Mouse (Mus musculus) cerebellum, postnatal 4 days (tissue): Measurements from ENCODE around the gene Mmd.
"Not testable (repeated sequence)": the region's sequence is repeated elsewhere in the genome, so short reads cannot be mapped to it uniquely, and the experiment has no call there.

ENCODE experiments used
- DNase-seq, 2 experiments: peaks; one replicate each; pipeline ENCODE4 v3.0.0; 2022; ENCODE audit warnings: low spot score in 2 of 2, mixed read lengths in 1 of 2

Gene Mmd

GRCm38 (mm10) chr11:90249701-90250141, 465 bp downstream of the Mmd start:
- DNase-seq: no peak

GRCm38 (mm10) chr11:90250189-90250588, 933 bp downstream of the Mmd start:
- no peak for DNase-seq

DNA sequence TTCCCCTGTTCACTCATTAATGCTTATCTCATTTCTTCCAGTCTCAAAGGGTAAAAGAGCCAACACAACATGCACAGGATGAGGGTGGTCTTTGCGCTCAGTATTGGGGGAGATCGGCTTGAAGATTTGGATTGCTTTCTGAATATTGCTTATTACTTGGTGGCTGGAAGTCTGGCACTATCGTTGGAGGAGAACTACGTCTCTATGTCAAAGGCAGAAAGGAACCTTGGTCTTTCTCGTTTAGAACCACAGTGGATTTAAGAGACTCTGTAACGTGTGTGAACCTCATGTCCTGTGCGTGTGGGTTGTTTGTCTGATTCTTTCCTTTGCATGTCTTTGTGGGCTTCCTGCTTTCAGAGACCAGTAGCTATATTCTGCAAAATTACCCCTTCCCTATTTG, 1.5 kb downstream of the Mmd start:
- DNase-seq: no peak

GRCm38 (mm10) chr11:90251923-90252322, 2.7 kb downstream of the Mmd start:
- DNase-seq: no peak

GRCm38 (mm10) chr11:90252366-90252765, 3.1 kb downstream of the Mmd start:
- DNase-seq: peak in 1 of 2 experiments; percentile 11

DNA sequence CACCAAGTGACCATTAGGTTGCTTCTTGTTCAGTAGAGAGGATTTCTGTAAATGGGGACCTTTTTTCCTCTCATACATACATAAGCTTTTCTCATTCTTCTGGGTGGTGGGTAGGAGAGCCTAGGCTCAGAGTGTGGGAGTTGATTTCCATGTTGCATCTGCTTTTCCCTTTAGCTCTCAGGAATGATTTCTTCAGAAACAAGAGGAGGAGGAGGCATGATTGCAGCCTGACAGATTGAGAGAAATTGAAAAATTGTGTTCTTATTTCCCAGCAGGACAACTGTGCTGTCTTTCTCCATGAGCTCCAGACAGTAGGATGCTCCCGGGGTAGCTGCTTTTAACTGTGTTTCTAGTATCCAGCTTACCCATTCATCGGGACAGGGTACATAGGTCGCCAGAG, 5.3 kb downstream of the Mmd start:
- no peak for DNase-seq

DNA sequence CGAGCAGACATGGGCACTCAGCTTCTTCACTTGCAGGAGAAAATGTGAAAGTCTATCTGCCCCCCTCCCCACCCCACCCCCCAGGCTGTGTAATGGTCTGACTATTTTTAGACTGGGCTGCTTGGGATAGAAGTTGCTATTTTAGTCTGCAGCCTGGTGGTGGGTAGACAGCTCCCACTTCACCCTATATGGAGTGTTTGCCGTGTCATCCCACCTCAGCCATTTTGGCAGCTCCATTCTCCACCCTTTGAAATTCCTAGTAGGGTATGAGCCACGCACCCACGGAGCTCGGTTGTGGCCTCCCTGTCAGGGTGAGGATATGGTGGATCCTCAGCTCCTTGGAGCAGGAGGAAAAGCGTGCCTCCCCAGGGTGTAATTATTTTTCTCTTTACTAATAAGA, 6.4 kb downstream of the Mmd start:
- DNase-seq: no peak

DNA sequence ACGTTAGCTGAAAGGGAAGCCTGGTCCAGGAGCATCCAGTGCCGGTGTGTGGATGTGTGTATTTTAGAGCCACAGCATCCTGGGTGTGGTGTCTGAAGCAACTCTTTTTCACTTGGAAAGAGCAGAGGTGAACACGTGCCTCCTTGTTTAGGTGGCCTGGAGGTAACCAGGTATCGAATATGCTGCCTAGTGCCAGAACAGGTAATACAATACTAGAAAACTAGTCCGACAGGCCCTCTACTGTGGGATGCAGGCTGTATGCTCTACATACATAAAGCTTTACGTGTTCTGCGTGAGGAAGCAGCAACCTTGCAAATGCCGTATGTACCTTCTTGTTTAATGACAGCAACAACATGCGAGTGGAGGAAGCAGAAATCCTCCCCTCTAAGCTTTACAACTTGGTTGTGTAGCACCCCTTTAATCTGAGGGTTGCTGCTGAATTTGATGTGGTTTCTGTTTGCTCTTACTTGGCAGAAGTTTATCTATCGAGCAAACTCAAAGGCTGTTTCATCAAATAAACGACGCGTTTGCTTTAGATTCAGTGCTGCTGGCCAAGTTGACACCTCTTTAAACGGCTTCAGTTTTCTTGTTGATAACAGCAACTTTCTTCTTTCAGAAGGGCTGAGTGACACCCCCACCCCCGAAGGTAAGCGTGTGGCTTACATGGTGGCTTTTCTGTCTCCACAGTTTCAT, 7.7 kb downstream of the Mmd start:
- no peak for DNase-seq

GRCm38 (mm10) chr11:90258321-90258927, 9.2 kb downstream of the Mmd start:
- no peak for DNase-seq

DNA sequence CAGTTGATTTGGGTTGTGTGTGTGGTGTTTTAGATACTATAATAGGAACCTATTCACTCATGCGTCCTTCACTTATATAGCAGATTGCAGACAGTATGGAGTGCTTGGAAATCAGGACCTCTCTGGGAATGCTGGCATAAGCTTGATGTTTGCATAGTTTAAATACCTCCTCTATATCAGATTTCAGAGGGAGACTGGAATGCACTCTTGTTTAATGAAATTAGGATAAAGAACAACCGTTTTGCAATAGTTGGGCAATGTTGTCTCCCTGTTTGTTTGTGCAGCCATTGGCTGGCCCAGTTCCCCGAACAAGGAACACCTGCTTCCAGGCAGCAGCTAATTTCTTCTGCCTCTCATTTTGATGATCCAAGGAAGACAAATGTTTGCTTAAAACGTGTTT, 9.8 kb downstream of the Mmd start:
- DNase-seq: no peak

GRCm38 (mm10) chr11:90259826-90260225, 10.6 kb downstream of the Mmd start:
- no peak for DNase-seq

- DNase-seq: no peak
These were observed 14.9 kb downstream of the Mmd start for GRCm38 (mm10) chr11:90264180-90264579.

DNA sequence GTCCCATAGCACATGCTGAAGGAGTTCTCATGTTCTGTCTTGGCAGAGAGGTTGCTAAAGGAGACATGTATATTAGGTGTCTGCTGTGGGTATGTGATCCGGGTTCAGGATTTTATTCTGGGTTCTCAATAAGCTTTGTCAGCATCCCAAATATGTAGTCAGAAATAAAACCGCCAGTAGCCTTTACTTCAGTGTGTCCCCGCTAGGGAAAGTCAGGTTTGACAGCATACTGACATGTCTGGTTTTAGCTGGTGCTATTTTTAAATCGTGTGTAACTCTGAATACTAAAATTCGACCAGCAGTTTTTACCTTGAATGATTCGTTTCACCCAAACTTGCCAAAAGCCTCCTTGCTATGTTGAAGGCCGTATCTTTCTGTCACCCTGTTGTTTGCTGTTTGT, 16.3 kb downstream of the Mmd start:
- DNase-seq: no peak

DNA sequence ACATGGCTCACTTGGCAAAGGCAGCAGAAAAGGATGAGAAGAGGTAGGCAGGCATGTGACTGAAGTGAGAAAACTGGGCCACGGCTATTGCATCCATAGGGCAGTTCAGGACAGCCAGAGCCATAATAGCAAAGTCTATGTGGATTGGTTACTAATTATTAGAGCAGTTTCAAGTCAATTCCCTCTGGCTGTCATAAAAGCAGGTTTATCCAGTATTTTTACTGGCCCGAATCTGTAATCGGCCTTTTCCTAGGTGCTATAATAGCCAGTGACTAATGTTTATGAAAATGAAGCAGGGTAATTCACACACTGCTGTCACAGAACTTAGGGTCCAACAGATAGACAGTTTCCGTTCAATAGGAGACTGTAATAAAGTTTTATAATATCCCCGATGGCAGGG, 19.7 kb downstream of the Mmd start:
- DNase-seq: no peak

DNA sequence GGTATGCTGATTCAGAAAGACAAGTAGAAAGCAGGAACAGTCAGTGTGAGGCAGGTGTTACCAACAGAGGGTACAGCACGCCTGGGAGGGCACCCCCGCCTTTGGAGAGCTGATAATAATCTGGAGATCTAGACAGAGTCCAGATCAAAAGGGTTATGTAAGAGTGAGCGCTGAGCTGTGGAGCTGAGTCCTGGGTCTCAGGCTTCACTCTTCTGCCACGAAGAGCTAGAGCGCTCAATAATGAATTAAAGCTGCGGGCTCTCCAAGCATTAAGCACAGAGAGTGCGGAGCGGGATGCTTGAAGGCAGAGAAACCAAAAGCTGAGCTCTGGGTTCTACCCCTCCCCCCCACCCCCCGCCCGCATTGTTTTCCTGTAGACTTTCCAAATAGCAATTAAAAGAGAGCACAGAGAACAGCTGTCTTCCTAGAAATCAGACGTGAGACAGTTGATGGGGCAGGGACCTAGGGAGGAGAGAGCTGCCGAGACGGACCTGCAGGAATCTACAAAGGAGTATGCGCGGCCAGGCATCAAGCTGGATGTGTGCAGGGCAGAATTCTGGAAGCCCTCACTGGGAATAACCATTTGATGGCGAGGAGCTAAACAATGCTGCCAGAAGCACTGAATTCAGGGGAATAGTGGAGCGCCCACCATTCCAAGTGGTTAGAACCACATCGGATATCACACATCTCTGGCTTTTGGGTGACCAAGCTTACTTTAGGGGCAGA, 20.3 kb downstream of the Mmd start:
- no peak for DNase-seq

DNA sequence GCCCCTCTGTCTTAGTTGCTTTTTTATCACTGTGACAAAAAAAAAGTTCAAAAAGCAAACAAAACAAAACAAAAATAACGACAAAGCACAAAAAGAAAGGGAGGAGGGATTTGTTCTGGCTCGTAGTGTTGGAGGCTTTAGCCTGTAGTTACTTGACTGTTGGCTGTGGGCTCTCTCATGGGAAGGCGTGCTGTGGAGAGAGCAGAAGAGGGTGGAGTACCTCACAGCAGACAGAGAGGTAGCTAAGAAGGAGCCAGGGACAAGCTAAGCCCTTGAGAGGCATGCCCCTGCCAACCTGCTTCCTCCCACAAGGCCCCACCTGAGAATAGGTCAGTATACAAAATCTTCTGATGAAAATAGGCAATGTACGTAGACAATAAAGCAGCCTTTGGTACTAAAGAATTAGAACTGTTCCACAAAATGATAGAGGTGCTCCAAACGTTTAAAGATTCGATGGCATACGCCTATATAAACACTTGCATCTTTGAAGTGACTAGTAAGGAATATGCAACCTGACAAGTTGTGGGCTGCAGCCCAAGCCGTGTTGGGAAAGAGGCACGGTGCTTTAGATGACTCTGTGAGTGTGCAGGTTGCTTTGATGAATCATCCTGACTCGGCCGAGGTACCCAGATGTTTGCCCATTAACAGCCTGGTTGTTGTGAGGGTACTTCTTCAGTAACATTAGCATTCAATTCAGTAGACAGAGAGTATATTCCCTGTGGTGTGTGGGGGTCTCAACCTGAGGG, 21.0 kb downstream of the Mmd start:
- DNase-seq: no peak

- DNase-seq: no peak
These were observed 24.9 kb downstream of the Mmd start for GRCm38 (mm10) chr11:90274187-90274586.

DNA sequence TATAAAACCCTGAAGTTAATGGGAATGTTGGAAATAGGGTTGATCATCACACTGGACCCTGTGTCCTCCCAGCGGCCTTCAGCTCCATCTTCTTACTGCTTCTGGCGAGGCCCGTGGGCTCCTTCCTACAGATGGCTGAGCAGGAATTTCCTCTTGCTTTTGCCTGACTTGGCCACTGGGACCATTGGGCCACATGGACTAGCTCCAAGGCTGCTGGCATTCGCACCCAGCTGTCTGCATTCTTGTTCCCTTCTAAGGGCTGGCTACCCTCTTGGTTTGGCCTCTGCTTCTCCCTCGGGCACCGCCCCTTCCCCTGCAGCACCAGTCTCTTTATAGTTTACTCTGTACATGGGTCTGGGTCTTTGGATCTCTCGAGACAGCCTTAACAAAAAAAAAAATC, 26.4 kb downstream of the Mmd start:
- DNase-seq: peak in 1 of 2 experiments; percentile 55

DNA sequence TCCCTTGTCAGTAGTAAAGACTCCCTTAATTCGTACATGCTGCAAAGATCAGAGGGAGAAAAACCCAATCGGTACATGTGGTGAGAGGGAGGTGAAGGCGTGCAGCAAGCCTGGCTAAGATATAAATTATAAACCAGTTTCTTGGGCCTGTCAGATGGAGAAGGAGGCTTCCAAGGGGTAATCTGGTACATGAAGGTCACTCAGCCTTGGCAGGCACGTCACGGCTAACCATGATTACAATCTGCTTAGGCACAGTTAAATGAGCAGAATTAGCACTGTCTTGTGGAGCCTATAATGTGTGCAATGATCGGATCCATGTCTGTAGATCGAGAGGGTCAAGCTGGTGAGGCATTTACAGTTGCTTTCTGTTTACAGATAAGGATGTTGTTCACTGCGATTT, 26.9 kb downstream of the Mmd start:
- no peak for DNase-seq

GRCm38 (mm10) chr11:90276561-90276960, 27.3 kb downstream of the Mmd start:
- no peak for DNase-seq

GRCm38 (mm10) chr11:90280069-90280468, 30.8 kb downstream of the Mmd start:
- no peak for DNase-seq

DNA sequence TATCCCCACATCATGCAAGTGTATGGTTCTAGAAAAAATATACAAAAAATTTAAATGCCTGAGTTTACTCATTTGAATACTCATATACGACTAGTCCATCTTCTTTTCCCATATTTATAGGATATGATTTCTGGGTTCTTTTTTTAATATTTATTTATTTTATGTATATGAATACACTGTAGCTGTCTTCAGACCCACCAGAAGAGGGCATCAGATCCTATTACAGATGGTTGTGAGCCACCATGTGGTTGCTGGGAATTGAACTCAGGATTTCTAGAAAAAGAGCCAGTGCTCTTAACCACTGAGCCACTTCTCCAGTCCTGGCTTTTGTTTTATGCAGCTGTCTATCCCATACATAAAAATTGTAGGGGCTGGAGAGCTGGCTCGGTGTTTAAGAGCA, 32.7 kb downstream of the Mmd start:
- not testable (repeated sequence) for DNase-seq
